Mouse (Mus musculus): ENCODE data around the gene Ttyh3.

- TF ChIP-seq CTCF (IDR thresholded peaks at IDR 0.05; ENCODE audit: control insufficient read depth, insufficient read depth, insufficient read length): no peak
- TF ChIP-seq USF1 (IDR thresholded peaks at IDR 0.05; ENCODE audit: low read depth): no peak
- no peak for TF ChIP-seq MAX (IDR thresholded peaks at IDR 0.05)
- no peak for TF ChIP-seq MYOG (IDR thresholded peaks at IDR 0.05; ENCODE audit: control insufficient read depth, extremely low read depth, insufficient read length)
- no peak for TF ChIP-seq CEBPB (IDR thresholded peaks at IDR 0.05; ENCODE audit: low read depth)
These were observed 51.0 kb downstream of the Ttyh3 start for GRCm38 (mm10) chr5:140597787-140598186.
